Mouse (Mus musculus) left cerebral cortex, adult 11 months (tissue): ENCODE results near the gene Sgk2.
"Not testable (repeated sequence)": the region's sequence is repeated elsewhere in the genome, so short reads cannot be mapped to it uniquely, and the experiment has no call there.

Source experiments
- DNase-seq: peaks from one replicate; pipeline ENCODE4 v3.0.0; 2022; ENCODE audit warnings: low spot score

The Sgk2 gene

DNA sequence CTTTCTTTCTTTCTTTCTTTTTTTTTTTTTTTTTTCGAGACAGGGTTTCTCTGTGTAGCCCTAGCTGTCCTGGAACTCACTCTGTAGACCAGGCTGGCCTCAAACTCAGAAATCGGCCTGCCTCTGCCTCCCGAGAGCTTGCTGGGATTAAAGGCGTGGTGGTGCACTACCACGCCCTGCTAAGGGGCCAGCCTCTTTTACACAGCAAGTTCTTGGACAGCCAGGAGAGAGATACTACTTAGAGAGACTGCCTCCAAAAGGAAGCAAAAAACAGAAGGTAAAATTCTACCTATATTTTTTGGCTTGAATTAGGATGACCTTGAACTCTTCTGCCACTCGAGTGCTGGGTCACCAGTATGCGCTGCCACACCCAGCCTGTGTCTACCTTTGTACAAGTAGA lies 71.9 kb downstream of the Sgk2 start:
- not testable (repeated sequence) for DNase-seq

DNA sequence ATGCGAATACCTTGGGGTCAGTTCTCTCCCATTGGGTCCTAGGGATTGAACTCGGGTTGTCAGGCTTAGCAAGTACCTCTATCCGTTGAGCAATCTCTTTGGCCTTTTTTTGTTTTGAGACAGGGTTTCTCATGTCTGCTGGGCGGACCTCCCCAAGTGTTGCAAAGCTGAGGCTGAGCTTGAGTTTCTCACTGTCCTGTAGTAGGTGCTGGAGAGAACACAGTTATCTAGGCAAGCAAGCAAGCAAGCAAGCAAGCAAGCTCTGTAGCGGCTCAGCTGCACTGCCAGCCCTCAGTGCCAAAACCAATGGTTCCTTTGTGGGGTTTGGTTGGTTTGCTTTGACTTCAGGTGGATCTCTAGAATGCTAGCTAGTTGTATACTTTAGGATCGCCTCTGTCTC lies 73.5 kb downstream of the Sgk2 start:
- no peak for DNase-seq

DNA sequence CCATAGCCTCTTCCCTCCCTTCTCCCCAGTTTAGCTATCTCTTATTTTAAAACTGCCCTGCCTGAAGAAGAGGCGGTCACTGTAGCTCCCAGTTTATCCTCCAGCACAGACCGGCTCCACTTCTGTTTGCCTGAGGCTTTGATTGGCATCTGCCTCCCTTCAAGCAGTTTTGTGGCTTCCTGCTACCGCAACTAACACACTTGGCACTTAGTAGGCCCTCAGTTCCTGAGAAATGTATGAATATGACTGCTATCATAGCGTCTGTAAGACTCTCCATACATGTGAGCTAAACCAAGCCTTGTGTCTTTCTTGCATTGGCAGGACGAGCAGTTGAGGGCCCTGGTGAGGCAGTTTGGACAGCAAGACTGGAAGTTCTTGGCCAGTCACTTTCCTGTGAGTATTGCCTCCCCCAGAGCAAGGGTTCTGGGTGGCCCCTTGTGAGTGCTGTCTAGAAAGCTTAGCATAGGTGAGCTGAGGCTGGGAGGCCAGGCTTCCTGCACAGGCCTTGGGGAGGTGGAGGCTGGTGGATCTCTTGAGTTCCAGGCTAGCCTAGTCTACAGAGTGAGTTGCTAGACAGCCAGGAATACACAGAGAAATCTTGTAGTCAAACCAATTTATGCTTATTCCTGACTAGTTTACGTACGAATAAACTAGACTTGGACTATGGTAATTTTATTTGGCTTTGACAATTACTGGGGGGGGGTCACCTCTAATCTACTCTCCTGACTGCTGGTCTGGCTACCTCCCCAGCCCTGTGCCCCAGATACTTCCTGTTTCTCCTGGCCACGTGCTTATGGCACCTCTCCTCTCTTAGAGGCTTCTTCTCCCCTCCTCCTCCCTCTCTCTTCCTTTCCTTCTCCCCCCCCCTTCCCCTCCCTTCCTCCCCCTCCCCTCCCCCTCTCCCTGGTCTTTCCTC lies 74.3 kb downstream of the Sgk2 start:
- DNase-seq: no peak

DNA sequence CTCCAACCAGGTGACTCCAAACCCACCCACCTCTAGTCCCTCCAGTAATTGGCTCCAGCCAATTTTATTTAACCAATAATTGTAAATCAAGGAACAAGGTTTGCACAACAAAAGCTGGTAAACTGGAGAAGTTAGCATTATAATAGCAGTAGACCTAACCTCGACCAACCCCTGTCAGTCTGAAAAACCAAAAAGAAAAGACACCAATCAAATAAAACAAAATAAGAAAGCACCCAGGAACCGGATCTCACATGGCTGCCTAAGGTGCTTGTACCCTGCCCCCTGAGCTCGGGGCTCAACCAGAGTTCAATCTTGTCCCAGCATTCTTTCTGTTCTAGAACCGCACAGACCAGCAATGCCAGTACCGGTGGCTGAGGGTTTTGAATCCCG lies 75.0 kb downstream of the Sgk2 start:
- no peak for DNase-seq
